Mouse (Mus musculus) cerebellum, adult 9-11 months (tissue): Measurements from ENCODE around the gene Trabd2b.

Experiments used
- DNase-seq: peaks from one replicate; pipeline ENCODE4 v3.0.0; 2022

The Trabd2b gene

GRCm38 (mm10) chr4:114547658-114548448 lies 141.3 kb downstream of the Trabd2b start:
- no peak for DNase-seq

GRCm38 (mm10) chr4:114549487-114549886 lies 143.0 kb downstream of the Trabd2b start:
- DNase-seq: no peak

GRCm38 (mm10) chr4:114550471-114551156 lies 144.1 kb downstream of the Trabd2b start:
- no peak for DNase-seq

- DNase-seq: no peak
Measured at GRCm38 (mm10) chr4:114556880-114557279, 150.4 kb downstream of the Trabd2b start.

GRCm38 (mm10) chr4:114557731-114558130 lies 151.2 kb downstream of the Trabd2b start:
- DNase-seq: no peak

- no peak for DNase-seq
Measured at GRCm38 (mm10) chr4:114558487-114558886, 152.0 kb downstream of the Trabd2b start.

- no peak for DNase-seq
Measured at GRCm38 (mm10) chr4:114560638-114561216, 154.2 kb downstream of the Trabd2b start.

GRCm38 (mm10) chr4:114564131-114564695 lies 157.7 kb downstream of the Trabd2b start:
- no peak for DNase-seq

- DNase-seq: no peak
Measured at GRCm38 (mm10) chr4:114567594-114567993, 161.1 kb downstream of the Trabd2b start.

- DNase-seq: no peak
Measured at GRCm38 (mm10) chr4:114568081-114568605, 161.6 kb downstream of the Trabd2b start.

GRCm38 (mm10) chr4:114578153-114578950 lies 171.8 kb downstream of the Trabd2b start:
- no peak for DNase-seq

GRCm38 (mm10) chr4:114583546-114584144 lies 177.1 kb downstream of the Trabd2b start:
- DNase-seq: no peak

GRCm38 (mm10) chr4:114584686-114585085 lies 178.2 kb downstream of the Trabd2b start:
- no peak for DNase-seq

GRCm38 (mm10) chr4:114593554-114594215 lies 187.2 kb downstream of the Trabd2b start:
- peak; percentile 10 for DNase-seq

GRCm38 (mm10) chr4:114595188-114595701 lies 188.7 kb downstream of the Trabd2b start:
- peak; percentile 12 for DNase-seq

- no peak for DNase-seq
Measured at GRCm38 (mm10) chr4:114599121-114599520, 192.6 kb downstream of the Trabd2b start.

- DNase-seq: no peak
Measured at GRCm38 (mm10) chr4:114601201-114602009, 194.9 kb downstream of the Trabd2b start.

GRCm38 (mm10) chr4:114605670-114606069 lies 199.1 kb downstream of the Trabd2b start:
- DNase-seq: no peak

GRCm38 (mm10) chr4:114607873-114608272 lies 201.3 kb downstream of the Trabd2b start:
- no peak for DNase-seq

- no peak for DNase-seq
Measured at GRCm38 (mm10) chr4:114609297-114609696, 202.8 kb downstream of the Trabd2b start.
